Mouse (Mus musculus) myocyte (in vitro differentiated cells): ENCODE measurements around the gene Nr2f1.

Experiments used
- CEBPB ChIP-seq: IDR thresholded peaks from 2 replicates; pipeline ENCODE4 v1.6.1; 2011; ENCODE audit warnings: mild to moderate bottlenecking, moderate library complexity; ENCODE audit not compliant: poor library complexity, insufficient read depth, severe bottlenecking
- E2F4 ChIP-seq: IDR thresholded peaks from one replicate; pipeline ENCODE4 v1.6.1; 2011; ENCODE audit warnings: mild to moderate bottlenecking, control low read depth, moderate library complexity; ENCODE audit not compliant: insufficient read depth
- MYOG ChIP-seq, 3 experiments: IDR thresholded peaks; one replicate each; pipeline ENCODE4 v1.6.1; 2011; ENCODE audit warnings: control low read depth in 2 of 3, low read depth in 2 of 3, mild to moderate bottlenecking in 2 of 3; ENCODE audit not compliant: insufficient read length in 2 of 3, control insufficient read depth in 1 of 3, insufficient read depth in 1 of 3
- POLR2A ChIP-seq: IDR thresholded peaks from one replicate; pipeline ENCODE4 v1.6.1; 2011; ENCODE audit warnings: low read depth, mild to moderate bottlenecking, control low read depth, moderate library complexity; ENCODE audit not compliant: insufficient read length

DNA sequence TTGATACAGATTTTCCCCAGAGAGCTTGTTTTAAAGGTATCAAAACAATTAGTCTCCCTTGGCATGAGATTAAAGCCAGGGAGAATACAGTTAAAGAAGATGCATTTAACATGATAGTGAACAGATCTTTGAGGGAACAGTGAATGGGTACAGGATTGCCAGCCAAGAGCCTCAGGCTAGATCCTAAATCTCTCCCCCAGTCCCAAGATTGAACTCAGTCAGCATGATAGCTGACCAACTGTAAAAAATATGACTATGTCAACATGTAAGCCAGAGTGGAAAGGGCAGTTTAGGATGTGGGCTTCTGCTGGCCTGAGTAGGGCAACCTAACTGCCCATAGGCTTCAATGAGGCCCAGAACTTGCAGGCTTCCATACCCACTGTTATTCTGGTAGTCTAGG lies 5.9 kb upstream of the Nr2f1 start:
- TF ChIP-seq CEBPB (no peak), E2F4 (no peak), POLR2A (no peak), MYOG (IDR thresholded peaks at IDR 0.05; ENCODE audit: control insufficient read depth in 1 of 3, insufficient read depth in 1 of 3, insufficient read length in 2 of 3, low read depth in 2 of 3) (no peak)
